Mouse (Mus musculus): Measurements from ENCODE around the gene Btbd35f14. TPM values are rescaled to one million over a fixed set of nuclear protein-coding genes. Genes with fewer than 3 reads are reported as not detected.

Btbd35f14 gene
- polyA plus RNA-seq (2012; rRNA removed; ENCODE audit: low replicate concordance) = not detected in 2 replicates

GRCm38 (mm10) chrX:33702249-33702648 lies at the start of gene Btbd35f14:
Gene Btbd35f14, minus strand, starts transcription at chrX:33702349.

DNA sequence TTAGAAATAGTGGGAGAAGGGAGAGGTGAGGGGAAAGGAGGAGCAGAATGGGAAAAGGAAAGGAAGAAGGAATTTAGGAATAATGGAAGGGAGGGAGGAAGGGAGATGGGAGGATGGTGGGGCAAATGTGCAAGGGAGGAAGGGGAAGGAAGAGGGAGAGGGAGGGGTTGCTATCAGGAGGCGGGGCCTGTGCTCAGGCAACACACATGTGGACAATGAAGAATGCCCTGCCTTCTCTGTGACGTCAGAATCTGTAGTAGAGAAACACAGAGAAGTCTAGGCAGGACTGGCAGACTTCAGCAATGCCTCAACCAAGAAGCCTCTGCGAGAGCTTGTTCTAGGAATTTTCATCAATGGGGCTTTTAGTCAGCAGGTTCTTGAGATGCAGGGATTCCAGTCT lies 45.3 kb downstream of the Btbd35f14 start, which contains the start of gene Btbd35f13:
TSS of gene Btbd35f13 (plus strand) at position 301 of the 400 bp plus-strand sequence.

Other genes with a start within 250 kb of the Btbd35f14 start
- gene Btbd35f15, start 125.0 kb downstream of the Btbd35f14 start, polyA plus RNA-seq (2012; rRNA removed; ENCODE audit: low replicate concordance) = not detected in 2 replicates
- gene Btbd35f13, start 45.2 kb downstream of the Btbd35f14 start, polyA plus RNA-seq (2012; rRNA removed; ENCODE audit: low replicate concordance) = not detected in 2 replicates